Mouse (Mus musculus) adrenal gland, adult 8-10 months (tissue): ENCODE data around the gene Ascc1. TPM values are rescaled to one million over a fixed set of nuclear protein-coding genes. Genes with fewer than 3 reads are reported as not detected.
"Not testable (repeated sequence)": the region's sequence is repeated elsewhere in the genome, so short reads cannot be mapped to it uniquely, and the experiment has no call there.

Experiments used
- DNase-seq: peaks from one replicate; pipeline ENCODE4 v3.0.0; 2022
- microRNA-seq, 2 experiments: library from miRNA; unstranded; fragments of <30 nt; microRNA quantifications; one replicate each; pipeline ENCODE4 v1.2.0; 2022
- total RNA-seq, 4 experiments: library from RNA; stranded (reverse); gene quantifications; 2 replicates each; pipeline ENCODE4 v1.2.4; 2022

Ascc1 gene
- total RNA-seq, 4 experiments from 2014 or later: 32.6 to 37.8 (median 35.5) TPM

DNA sequence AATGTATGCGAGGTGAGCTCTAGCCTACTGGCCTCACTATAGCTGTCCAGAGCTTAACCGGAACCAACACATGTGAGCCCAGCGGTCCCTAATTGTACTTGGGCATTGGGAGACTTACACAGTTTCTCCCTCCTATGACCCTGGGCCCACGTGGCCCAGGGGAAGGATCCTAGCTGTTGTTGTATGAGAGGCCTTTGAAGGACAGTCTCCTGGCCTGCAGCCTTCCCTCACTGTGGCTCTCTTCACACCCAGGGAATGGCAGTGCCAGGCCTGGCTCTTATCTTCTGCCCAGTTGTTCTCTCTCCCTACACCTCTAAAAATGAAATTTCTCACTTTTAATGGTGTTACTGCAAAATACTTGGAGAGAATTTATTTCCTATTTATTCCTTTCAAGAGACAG, 114.4 kb downstream of the Ascc1 start:
- DNase-seq: peak; percentile 35

GRCm38 (mm10) chr10:60118464-60118863, 115.9 kb downstream of the Ascc1 start:
- DNase-seq: no peak

- no peak for DNase-seq
These were observed 118.0 kb downstream of the Ascc1 start for GRCm38 (mm10) chr10:60120630-60121029.

DNA sequence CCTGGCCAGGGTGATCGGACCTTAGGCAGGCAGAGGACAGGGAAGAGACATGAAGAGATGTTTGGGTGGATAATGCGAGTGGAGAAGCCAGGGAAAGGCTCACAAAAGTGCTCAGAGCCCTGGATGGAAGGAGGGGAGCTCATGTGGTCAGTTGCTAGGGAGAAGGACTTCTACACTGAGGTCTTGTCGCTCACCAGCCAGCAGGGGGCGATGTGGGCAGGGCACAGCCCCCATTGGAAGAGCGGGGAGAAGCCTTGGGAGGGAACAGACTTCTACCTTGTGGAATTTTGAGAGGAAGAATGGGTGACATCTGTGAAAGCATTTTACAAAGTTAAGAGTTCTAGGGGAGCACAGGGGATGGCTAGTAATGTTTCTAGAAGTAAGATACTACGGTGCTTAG, 121.5 kb downstream of the Ascc1 start:
- DNase-seq: no peak

- no peak for DNase-seq
These were observed 123.1 kb downstream of the Ascc1 start for GRCm38 (mm10) chr10:60125529-60126327.

DNA sequence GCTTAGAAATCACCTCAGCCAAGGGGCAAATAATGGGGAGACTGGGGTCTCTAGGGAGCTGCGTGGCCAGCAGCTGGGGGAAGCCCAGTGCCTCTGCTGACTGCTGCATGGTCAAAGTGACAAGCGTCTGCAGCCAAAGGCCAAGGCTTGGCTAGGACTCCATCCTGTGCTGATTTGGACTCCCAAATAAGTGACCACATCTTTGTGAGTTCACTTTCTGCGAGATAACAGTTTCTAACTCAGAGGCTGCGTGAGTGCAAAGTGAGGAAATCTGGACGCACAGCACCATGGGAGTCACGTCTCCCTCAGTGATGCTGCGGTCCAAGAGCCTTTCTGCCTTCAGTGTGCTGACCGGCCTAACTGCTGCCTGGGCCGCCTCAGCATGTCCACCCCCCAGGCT, 125.7 kb downstream of the Ascc1 start:
- no peak for DNase-seq

- no peak for DNase-seq
These were observed 127.9 kb downstream of the Ascc1 start for GRCm38 (mm10) chr10:60130504-60130903.

- no peak for DNase-seq
These were observed 130.9 kb downstream of the Ascc1 start for GRCm38 (mm10) chr10:60133501-60133900.

- no peak for DNase-seq
These were observed 131.6 kb downstream of the Ascc1 start for GRCm38 (mm10) chr10:60134201-60134600.

DNA sequence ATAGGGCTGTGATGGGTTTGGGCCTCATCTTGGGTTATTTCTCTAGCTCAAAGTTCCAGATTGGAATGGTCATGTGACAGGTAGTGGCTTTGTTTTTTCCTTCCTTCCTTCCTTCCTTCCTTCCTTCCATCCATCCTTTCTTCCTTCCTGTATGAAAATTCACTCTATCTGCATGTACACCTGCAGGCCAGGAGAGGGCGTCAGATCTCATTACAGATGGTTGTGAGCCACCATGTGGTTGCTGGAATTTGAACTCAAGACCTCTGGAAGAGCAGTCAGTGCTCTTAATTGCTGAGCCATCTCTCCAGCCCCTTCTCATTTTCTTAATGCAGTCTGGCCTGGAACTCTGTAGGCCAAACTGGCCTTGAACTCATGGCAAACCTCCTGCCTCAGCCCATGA, 133.4 kb downstream of the Ascc1 start:
- DNase-seq: not testable (repeated sequence)

- no peak for DNase-seq
These were observed 134.3 kb downstream of the Ascc1 start for GRCm38 (mm10) chr10:60136935-60137334.

- no peak for DNase-seq
These were observed 136.1 kb downstream of the Ascc1 start for GRCm38 (mm10) chr10:60138680-60139079.

- no peak for DNase-seq
These were observed 138.1 kb downstream of the Ascc1 start for GRCm38 (mm10) chr10:60140751-60141150.

DNA sequence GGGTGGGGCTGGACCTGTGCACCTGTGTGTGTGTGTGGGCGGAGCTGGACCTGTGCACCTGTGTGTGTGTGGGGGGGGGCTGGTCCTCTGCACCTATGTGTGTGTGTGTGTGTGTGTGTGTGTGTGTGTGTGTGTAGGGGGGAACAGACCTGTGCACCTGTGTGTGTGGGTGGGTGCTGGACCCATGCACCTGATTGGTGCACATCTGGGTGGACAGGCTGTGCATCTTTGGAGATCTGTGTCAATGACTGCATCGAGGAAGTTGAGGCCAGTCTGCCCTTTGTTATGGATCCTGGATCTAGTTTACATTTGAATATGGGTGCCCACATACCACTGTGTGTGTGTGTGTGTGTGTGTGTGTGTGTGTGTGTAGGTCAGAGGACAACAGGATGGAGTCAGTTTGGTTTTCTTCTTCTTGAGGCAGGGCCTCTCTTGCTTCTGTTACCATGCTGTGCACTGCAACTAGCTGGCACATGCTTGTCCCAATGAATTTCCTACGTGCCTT, 139.1 kb downstream of the Ascc1 start:
- DNase-seq: no peak

DNA sequence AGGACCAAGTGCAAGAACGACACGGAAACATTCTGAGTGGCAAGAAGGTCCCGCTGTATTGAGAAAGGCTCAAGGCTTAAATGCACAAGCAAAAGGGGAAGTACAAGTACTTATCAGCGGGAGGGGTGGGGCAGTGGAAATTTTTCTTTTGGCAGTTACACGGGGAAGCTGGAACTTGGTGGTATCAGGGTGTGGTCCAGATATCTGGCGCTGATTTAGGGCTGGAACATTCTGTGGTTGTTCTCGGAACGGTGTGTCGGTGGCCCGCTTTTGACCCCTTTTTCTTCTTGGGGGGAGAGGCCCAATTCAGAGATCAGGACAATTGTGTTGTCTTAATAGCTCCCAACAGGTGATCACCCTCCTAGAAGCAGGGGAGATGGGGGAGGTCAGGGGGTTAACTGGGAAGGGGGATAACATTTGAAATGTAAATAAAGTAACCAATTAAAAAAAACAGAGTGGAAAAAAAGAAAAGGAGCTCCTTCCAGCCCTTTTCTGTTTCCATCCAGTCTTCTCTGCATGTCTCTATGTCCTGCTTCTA, 145.0 kb downstream of the Ascc1 start:
- DNase-seq: not testable (repeated sequence)

DNA sequence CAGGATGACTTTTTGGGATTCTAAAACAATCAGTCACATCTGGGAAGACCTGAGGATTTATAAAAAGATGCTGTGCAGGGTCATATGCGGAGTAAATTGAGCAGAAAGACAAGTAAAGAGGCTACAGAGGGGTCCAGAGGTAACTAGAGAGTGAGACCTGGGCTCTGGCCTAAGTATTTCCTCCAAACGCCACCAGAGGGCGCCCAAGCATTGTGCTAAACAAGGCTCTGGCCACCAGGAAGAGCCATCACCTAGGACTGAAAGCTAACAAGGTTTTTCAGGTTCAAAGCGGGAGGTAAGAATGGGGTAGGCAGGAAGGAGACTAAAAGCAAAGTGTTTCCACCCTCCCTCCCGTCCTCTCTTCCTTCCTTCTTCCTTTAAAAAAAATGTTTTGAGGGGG, 145.5 kb downstream of the Ascc1 start:
- peak; percentile 55 for DNase-seq

Small RNA genes within 50 kb of the gene (microRNA-seq; reads per million reads assigned to microRNA genes)
- 0 reads per million in 2 experiments for gene Mir6906

Other genes with a start within 250 kb of the Ascc1 start
- gene Dnajb12, start 123.2 kb upstream of the Ascc1 start, total RNA-seq: 10 to 100 TPM; 59.3 to 67.0 (median 62.9) TPM
- 10 to 100 TPM; 27.9 to 91.5 (median 34.7) TPM for gene Ddit4, start 51.0 kb upstream of the Ascc1 start, total RNA-seq
- 10 to 100 TPM; 73.6 to 95.8 (median 81.1) TPM for gene Anapc16, start 330 bp downstream of the Ascc1 start, total RNA-seq
- 10 to 100 TPM; 55.0 to 86.5 (median 65.1) TPM for gene Spock2, start 103.4 kb downstream of the Ascc1 start, total RNA-seq
- gene Chst3, start 216.5 kb downstream of the Ascc1 start, total RNA-seq: under 1 TPM; 0.70 to 1.00 (median 0.91) TPM